Mouse (Mus musculus): Measurements from ENCODE around the gene Haus6. TPM values are rescaled to one million over a fixed set of nuclear protein-coding genes. Genes with fewer than 3 reads are reported as not detected.

The Haus6 gene
- polyA plus RNA-seq, 1 experiment: 8.8 TPM

- H3K36me3 ChIP-seq (ENCODE audit: control insufficient read depth, insufficient read depth, low read length): no peaks in the 10 kb centered on the region
- peaks cover 6% of the 10 kb centered on the region for H3K4me1 ChIP-seq (ENCODE audit: control insufficient read depth, insufficient read depth, low read length)
- H3K4me3 ChIP-seq (ENCODE audit: control insufficient read depth, low read depth, low read length): peak overlapping the region; percentile 62
- H3K27ac ChIP-seq (ENCODE audit: control insufficient read depth, insufficient read depth, low read depth, low read length): peak overlapping the region; percentile 3
- H3K27me3 ChIP-seq (ENCODE audit: control insufficient read depth, insufficient read depth, low read length): no peaks in the 10 kb centered on the region
- no peak for TF ChIP-seq POLR2A (IDR thresholded peaks at IDR 0.05; ENCODE audit: control insufficient read depth, low read depth, low read length)
- TF ChIP-seq CTCF (IDR thresholded peaks at IDR 0.05; ENCODE audit: control insufficient read depth, insufficient read depth, insufficient replicate concordance, low read depth, low read length): no peak
Observed at GRCm38 (mm10) chr4:86561061-86561460, 50.8 kb downstream of the Haus6 start.

- Histone ChIP-seq H3K4me3 (ENCODE audit: control insufficient read depth, low read depth, low read length) (peak overlapping the region; percentile 83), H3K36me3 (ENCODE audit: control insufficient read depth, insufficient read depth, low read length) (no peaks in the 10 kb centered on the region), H3K4me1 (ENCODE audit: control insufficient read depth, insufficient read depth, low read length) (peaks cover 6% of the 10 kb centered on the region), H3K27me3 (ENCODE audit: control insufficient read depth, insufficient read depth, low read length) (no peaks in the 10 kb centered on the region), H3K27ac (ENCODE audit: control insufficient read depth, insufficient read depth, low read depth, low read length) (peak overlapping the region; percentile 57; the same call in 1 of the 2 replicates)
- no peak for TF ChIP-seq CTCF (IDR thresholded peaks at IDR 0.05; ENCODE audit: control insufficient read depth, insufficient read depth, insufficient replicate concordance, low read depth, low read length)
- TF ChIP-seq POLR2A (IDR thresholded peaks at IDR 0.05; ENCODE audit: control insufficient read depth, low read depth, low read length): no peak
Observed at GRCm38 (mm10) chr4:86559006-86559405, 52.8 kb downstream of the Haus6 start.

- Histone ChIP-seq H3K27me3 (ENCODE audit: control insufficient read depth, insufficient read depth, low read length) (no peaks in the 10 kb centered on the region), H3K36me3 (ENCODE audit: control insufficient read depth, insufficient read depth, low read length) (no peaks in the 10 kb centered on the region), H3K4me1 (ENCODE audit: control insufficient read depth, insufficient read depth, low read length) (peaks cover 6% of the 10 kb centered on the region), H3K4me3 (ENCODE audit: control insufficient read depth, low read depth, low read length) (peak within 1 kb of the TSS; percentile 83), H3K27ac (ENCODE audit: control insufficient read depth, insufficient read depth, low read depth, low read length) (peak within 1 kb of the TSS; percentile 57)
- TF ChIP-seq CTCF (IDR thresholded peaks at IDR 0.05; ENCODE audit: control insufficient read depth, insufficient read depth, insufficient replicate concordance, low read depth, low read length): no peak
- TF ChIP-seq POLR2A (IDR thresholded peaks at IDR 0.05; ENCODE audit: control insufficient read depth, low read depth, low read length): peak; percentile 76; the same call in 1 of the 2 replicates
Observed at GRCm38 (mm10) chr4:86558228-86558627, 53.6 kb downstream of the Haus6 start, which contains the start of gene Saxo1. TSS of gene Saxo1 (minus strand) at chr4:86558328.

- Histone ChIP-seq H3K36me3 (ENCODE audit: control insufficient read depth, insufficient read depth, low read length) (no peaks in the 10 kb centered on the region), H3K4me3 (ENCODE audit: control insufficient read depth, low read depth, low read length) (peak overlapping the region; percentile 83), H3K27me3 (ENCODE audit: control insufficient read depth, insufficient read depth, low read length) (no peaks in the 10 kb centered on the region), H3K27ac (ENCODE audit: control insufficient read depth, insufficient read depth, low read depth, low read length) (peak overlapping the region; percentile 30; the same call in 1 of the 2 replicates), H3K4me1 (ENCODE audit: control insufficient read depth, insufficient read depth, low read length) (peaks cover 6% of the 10 kb centered on the region)
- no peak for TF ChIP-seq CTCF (IDR thresholded peaks at IDR 0.05; ENCODE audit: control insufficient read depth, insufficient read depth, insufficient replicate concordance, low read depth, low read length)
- TF ChIP-seq POLR2A (IDR thresholded peaks at IDR 0.05; ENCODE audit: control insufficient read depth, low read depth, low read length): no peak
Observed at GRCm38 (mm10) chr4:86557371-86557770, 54.5 kb downstream of the Haus6 start.

- no peaks in the 10 kb centered on the region for H3K27me3 ChIP-seq (ENCODE audit: control insufficient read depth, insufficient read depth, low read length)
- peak overlapping the region; percentile 84 for H3K4me3 ChIP-seq (ENCODE audit: control insufficient read depth, low read depth, low read length)
- TF ChIP-seq POLR2A (IDR thresholded peaks at IDR 0.05; ENCODE audit: control insufficient read depth, low read depth, low read length): no peak
- no peak for TF ChIP-seq CTCF (IDR thresholded peaks at IDR 0.05; ENCODE audit: control insufficient read depth, insufficient read depth, insufficient replicate concordance, low read depth, low read length)
- H3K27ac ChIP-seq (ENCODE audit: control insufficient read depth, insufficient read depth, low read depth, low read length): no peak overlapping the region
- H3K4me1 ChIP-seq (ENCODE audit: control insufficient read depth, insufficient read depth, low read length): no peaks in the 10 kb centered on the region; the same call in 1 of the 2 replicates
- no peaks in the 10 kb centered on the region for H3K36me3 ChIP-seq (ENCODE audit: control insufficient read depth, insufficient read depth, low read length)
Observed at GRCm38 (mm10) chr4:86555035-86555707, 56.7 kb downstream of the Haus6 start.

- Histone ChIP-seq H3K36me3 (ENCODE audit: control insufficient read depth, insufficient read depth, low read length) (no peaks in the 10 kb centered on the region), H3K27ac (ENCODE audit: control insufficient read depth, insufficient read depth, low read depth, low read length) (no peak overlapping the region), H3K4me1 (ENCODE audit: control insufficient read depth, insufficient read depth, low read length) (no peaks in the 10 kb centered on the region), H3K4me3 (ENCODE audit: control insufficient read depth, low read depth, low read length) (no peak overlapping the region), H3K27me3 (ENCODE audit: control insufficient read depth, insufficient read depth, low read length) (no peaks in the 10 kb centered on the region)
- TF ChIP-seq CTCF (IDR thresholded peaks at IDR 0.05; ENCODE audit: control insufficient read depth, insufficient read depth, insufficient replicate concordance, low read depth, low read length) (no peak), POLR2A (IDR thresholded peaks at IDR 0.05; ENCODE audit: control insufficient read depth, low read depth, low read length) (no peak)
Observed at GRCm38 (mm10) chr4:86548332-86548731, 63.5 kb downstream of the Haus6 start.

- Histone ChIP-seq H3K27me3 (ENCODE audit: control insufficient read depth, insufficient read depth, low read length) (no peaks in the 10 kb centered on the region), H3K27ac (ENCODE audit: control insufficient read depth, insufficient read depth, low read depth, low read length) (no peak overlapping the region), H3K36me3 (ENCODE audit: control insufficient read depth, insufficient read depth, low read length) (no peaks in the 10 kb centered on the region), H3K4me1 (ENCODE audit: control insufficient read depth, insufficient read depth, low read length) (peaks cover 3% of the 10 kb centered on the region; the same call in 1 of the 2 replicates), H3K4me3 (ENCODE audit: control insufficient read depth, low read depth, low read length) (no peak overlapping the region)
- no peak for TF ChIP-seq CTCF (IDR thresholded peaks at IDR 0.05; ENCODE audit: control insufficient read depth, insufficient read depth, insufficient replicate concordance, low read depth, low read length)
- no peak for TF ChIP-seq POLR2A (IDR thresholded peaks at IDR 0.05; ENCODE audit: control insufficient read depth, low read depth, low read length)
Observed at GRCm38 (mm10) chr4:86545615-86546014, 66.2 kb downstream of the Haus6 start.

Data from testis, adult 2 months (tissue).